Mouse (Mus musculus): ENCODE data around the gene Nhlh2. TPM values are rescaled to one million over a fixed set of nuclear protein-coding genes. Genes with fewer than 3 reads are reported as not detected.

The Nhlh2 gene
- polyA plus RNA-seq, 1 experiment = 9.3 TPM

DNA sequence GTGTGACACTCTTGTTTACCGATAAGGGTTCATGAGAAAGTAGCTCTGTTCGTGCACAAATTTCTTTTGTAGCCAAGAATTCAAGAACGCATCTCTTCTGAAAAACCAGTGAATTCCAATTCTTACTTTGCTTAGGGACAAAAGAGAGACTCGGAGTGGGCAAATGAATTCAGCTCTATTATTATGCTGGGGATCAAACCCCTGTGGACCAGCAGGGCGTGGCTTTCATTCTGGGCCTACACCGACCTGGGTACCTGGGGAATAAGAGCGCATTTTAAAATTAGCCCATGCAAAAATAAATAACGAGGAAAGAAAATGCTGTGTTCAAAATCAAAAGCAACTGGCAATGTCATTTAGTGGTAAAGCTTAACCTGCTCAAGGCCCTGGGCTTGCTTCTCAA lies 43.4 kb downstream of the Nhlh2 start:
- 63% methylated on average over 8 of the region's 8 CpGs for WGBS
- Histone ChIP-seq H3K4me3 (replicated peaks; ENCODE audit: insufficient read depth, low read depth, low read length) (no peak overlapping the region), H3K27me3 (ENCODE audit: control insufficient read depth, insufficient read depth, low read length) (no peaks in the 10 kb centered on the region; the same call in 1 of the 2 replicates), H3K27ac (ENCODE audit: insufficient read depth, low read length) (no peak overlapping the region), H3K4me1 (ENCODE audit: control insufficient read depth, insufficient read depth, low read length) (no peaks in the 10 kb centered on the region; the same call in 1 of the 2 replicates)
- DNase-seq = no peak
- TF ChIP-seq POLR2A (IDR thresholded peaks at IDR 0.05; ENCODE audit: borderline replicate concordance, insufficient read depth, low read length) (no peak), CTCF (IDR thresholded peaks at IDR 0.05; ENCODE audit: borderline replicate concordance, insufficient read depth, low read depth, low read length) (no peak)

DNA sequence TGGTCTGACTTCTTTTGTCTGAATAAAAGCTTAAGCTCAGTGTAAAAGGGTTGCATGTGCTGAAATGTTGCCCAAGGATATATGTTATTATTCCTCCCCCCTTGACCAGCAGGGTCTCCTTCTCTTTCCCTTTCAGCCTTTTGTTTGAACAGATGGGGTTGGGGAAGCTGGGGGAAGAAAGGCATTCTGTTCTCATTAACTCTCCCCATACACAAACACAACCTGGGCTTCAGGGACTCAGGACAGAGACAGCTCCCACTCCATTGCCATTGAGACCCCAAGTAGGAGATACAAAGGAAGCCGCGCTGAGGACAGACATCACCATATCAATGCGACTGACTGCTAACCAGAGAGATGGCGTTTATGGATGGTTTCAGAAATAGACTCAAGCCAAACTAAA lies 46.0 kb downstream of the Nhlh2 start:
- Histone ChIP-seq H3K4me3 (replicated peaks; ENCODE audit: insufficient read depth, low read depth, low read length) (no peak overlapping the region), H3K27ac (ENCODE audit: insufficient read depth, low read length) (no peak overlapping the region), H3K4me1 (ENCODE audit: control insufficient read depth, insufficient read depth, low read length) (no peaks in the 10 kb centered on the region), H3K27me3 (ENCODE audit: control insufficient read depth, insufficient read depth, low read length) (no peaks in the 10 kb centered on the region; the same call in 1 of the 2 replicates)
- TF ChIP-seq POLR2A (IDR thresholded peaks at IDR 0.05; ENCODE audit: borderline replicate concordance, insufficient read depth, low read length) = no peak
- no peak for DNase-seq
- WGBS = 78% methylated on average over 4 of the region's 4 CpGs

GRCm38 (mm10) chr3:102060065-102060464 lies 50.2 kb downstream of the Nhlh2 start:
- Histone ChIP-seq H3K27ac (ENCODE audit: insufficient read depth, low read length) (no peak overlapping the region), H3K4me3 (replicated peaks; ENCODE audit: insufficient read depth, low read depth, low read length) (no peak overlapping the region), H3K4me1 (ENCODE audit: control insufficient read depth, insufficient read depth, low read length) (no peaks in the 10 kb centered on the region), H3K27me3 (ENCODE audit: control insufficient read depth, insufficient read depth, low read length) (no peaks in the 10 kb centered on the region; the same call in 1 of the 2 replicates)
- 85% methylated on average over 6 of the region's 6 CpGs for WGBS
- TF ChIP-seq CTCF (IDR thresholded peaks at IDR 0.05; ENCODE audit: borderline replicate concordance, insufficient read depth, low read depth, low read length) = no peak
- no peak for TF ChIP-seq POLR2A (IDR thresholded peaks at IDR 0.05; ENCODE audit: borderline replicate concordance, insufficient read depth, low read length)
- DNase-seq = no peak

DNA sequence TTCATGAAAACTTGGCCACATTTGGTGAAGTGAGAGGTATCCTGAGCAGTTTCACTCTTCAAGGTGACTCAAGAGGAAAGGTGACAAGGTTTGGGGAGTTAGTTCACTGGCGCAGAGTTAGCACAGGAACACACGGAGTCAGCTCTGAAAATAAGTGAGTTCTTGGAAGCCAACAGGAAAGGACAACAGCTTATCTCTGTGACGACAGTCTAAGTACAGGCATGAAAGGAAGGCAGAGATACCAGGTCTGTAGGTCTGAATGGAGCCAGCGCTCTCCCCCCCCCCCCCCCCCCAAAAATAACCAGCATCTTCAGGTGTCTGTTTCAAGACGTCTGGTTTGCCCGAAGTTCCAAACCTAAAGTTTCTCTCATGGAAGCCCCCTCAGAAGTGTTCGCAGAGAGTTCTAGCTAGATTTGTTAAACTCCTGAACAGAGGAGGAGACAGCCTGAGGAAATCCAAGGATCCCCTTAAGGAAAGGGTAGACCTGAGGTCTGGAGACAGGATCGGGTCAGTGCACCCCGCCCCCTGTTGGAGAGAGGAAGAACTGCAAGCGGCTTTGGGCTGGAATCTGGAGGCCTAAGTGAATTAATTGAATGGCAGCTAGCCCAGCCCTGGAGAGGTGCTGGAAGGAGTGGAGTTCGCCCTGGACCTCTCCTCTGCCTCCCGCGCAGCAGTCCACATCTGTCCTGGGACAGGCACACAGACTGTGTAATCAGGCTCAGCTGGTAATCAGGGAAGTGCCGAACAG lies 52.2 kb downstream of the Nhlh2 start:
- 40% methylated on average over 14 of the region's 14 CpGs for WGBS

GRCm38 (mm10) chr3:102062671-102063010 lies 52.8 kb downstream of the Nhlh2 start:
- no peak for DNase-seq
- H3K27me3 ChIP-seq (ENCODE audit: control insufficient read depth, insufficient read depth, low read length) = no peaks in the 10 kb centered on the region
- H3K4me3 ChIP-seq (replicated peaks; ENCODE audit: insufficient read depth, low read depth, low read length) = no peak overlapping the region
- TF ChIP-seq CTCF (IDR thresholded peaks at IDR 0.05; ENCODE audit: borderline replicate concordance, insufficient read depth, low read depth, low read length) = no peak
- TF ChIP-seq POLR2A (IDR thresholded peaks at IDR 0.05; ENCODE audit: borderline replicate concordance, insufficient read depth, low read length) = no peak
- no peak overlapping the region for H3K27ac ChIP-seq (ENCODE audit: insufficient read depth, low read length)
- H3K4me1 ChIP-seq (ENCODE audit: control insufficient read depth, insufficient read depth, low read length) = no peaks in the 10 kb centered on the region
- WGBS = 18% methylated on average over 8 of the region's 8 CpGs

More for the DNA sequence above, 52.2 kb downstream of the Nhlh2 start:
- H3K4me3 ChIP-seq (replicated peaks; ENCODE audit: insufficient read depth, low read depth, low read length) = no peak overlapping the region
- peak; percentile 81 for TF ChIP-seq CTCF (IDR thresholded peaks at IDR 0.05; ENCODE audit: borderline replicate concordance, insufficient read depth, low read depth, low read length)
- no peak for TF ChIP-seq POLR2A (IDR thresholded peaks at IDR 0.05; ENCODE audit: borderline replicate concordance, insufficient read depth, low read length)
- H3K4me1 ChIP-seq (ENCODE audit: control insufficient read depth, insufficient read depth, low read length) = no peaks in the 10 kb centered on the region
- DNase-seq = peak; percentile 72 to 78
- H3K27ac ChIP-seq (ENCODE audit: insufficient read depth, low read length) = no peak overlapping the region
- H3K27me3 ChIP-seq (ENCODE audit: control insufficient read depth, insufficient read depth, low read length) = no peaks in the 10 kb centered on the region

DNA sequence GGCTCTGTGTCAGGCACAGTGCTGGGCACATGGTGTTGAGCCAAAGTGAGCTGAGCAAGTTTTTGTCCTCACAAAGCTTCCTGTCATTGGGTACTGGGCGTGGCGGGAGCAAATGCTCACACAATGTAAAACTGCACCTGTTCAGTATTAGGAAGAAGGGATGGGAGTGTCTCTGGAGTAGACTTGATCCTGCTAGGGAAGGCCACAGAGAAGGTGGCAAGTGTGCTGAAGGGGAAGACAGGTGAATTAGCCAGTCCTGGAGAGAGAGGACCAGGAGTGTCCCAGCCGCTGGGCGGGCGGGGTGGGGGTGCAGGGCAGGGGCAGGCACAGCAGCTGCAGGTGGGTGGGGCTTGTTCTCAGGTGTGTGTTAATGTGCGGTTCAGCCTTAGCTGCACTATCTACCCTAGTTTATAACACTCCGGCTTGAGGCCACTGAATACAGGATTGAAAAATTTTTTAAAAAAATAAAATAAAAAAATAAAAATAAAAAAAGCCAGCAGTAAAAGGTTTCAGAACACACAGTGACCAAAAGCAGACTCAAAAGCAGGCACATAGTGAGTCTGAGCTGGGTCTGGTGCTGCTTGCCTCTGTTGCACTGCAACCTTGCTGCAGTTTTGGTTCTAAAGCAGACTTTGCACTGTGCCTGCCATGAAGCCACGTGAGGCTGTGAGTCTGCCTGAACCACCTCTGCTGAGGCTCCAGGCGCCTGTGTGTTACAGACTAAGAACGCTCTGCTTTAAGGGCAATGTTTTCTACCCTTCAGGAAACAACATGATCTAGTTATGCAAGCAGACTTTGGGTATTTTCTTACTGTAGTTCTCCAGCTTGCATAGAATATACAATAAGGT lies 53.6 kb downstream of the Nhlh2 start:
- no peak overlapping the region for H3K4me3 ChIP-seq (replicated peaks; ENCODE audit: insufficient read depth, low read depth, low read length)
- H3K27ac ChIP-seq (ENCODE audit: insufficient read depth, low read length) = no peak overlapping the region
- 88% methylated on average over 10 of the region's 10 CpGs for WGBS
- no peaks in the 10 kb centered on the region for H3K27me3 ChIP-seq (ENCODE audit: control insufficient read depth, insufficient read depth, low read length)
- no peaks in the 10 kb centered on the region for H3K4me1 ChIP-seq (ENCODE audit: control insufficient read depth, insufficient read depth, low read length)
- TF ChIP-seq CTCF (IDR thresholded peaks at IDR 0.05; ENCODE audit: borderline replicate concordance, insufficient read depth, low read depth, low read length) (no peak), POLR2A (IDR thresholded peaks at IDR 0.05; ENCODE audit: borderline replicate concordance, insufficient read depth, low read length) (no peak)
- no peak for DNase-seq

DNA sequence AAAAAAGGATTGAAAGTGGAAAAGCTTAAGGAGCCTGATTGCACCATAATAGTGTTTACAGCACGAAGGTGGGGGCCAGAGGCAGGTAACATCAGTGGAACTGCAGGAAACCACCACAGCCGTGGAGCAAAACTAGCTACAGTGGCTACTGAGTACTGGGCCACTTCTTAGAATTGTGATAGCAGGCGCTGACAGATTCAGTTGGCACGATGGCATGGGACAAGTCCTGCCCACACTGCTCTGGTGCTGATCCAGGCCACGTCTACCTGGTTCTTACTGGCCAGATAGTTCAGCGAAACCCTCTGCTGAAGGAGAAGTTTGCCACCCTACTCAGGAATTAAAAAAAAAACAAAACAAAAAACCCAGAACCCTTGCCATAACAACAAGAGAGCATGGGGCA lies 54.7 kb downstream of the Nhlh2 start:
- Histone ChIP-seq H3K4me1 (ENCODE audit: control insufficient read depth, insufficient read depth, low read length) (no peaks in the 10 kb centered on the region), H3K27me3 (ENCODE audit: control insufficient read depth, insufficient read depth, low read length) (no peaks in the 10 kb centered on the region), H3K4me3 (replicated peaks; ENCODE audit: insufficient read depth, low read depth, low read length) (no peak overlapping the region), H3K27ac (ENCODE audit: insufficient read depth, low read length) (no peak overlapping the region)
- TF ChIP-seq POLR2A (IDR thresholded peaks at IDR 0.05; ENCODE audit: borderline replicate concordance, insufficient read depth, low read length) (no peak), CTCF (IDR thresholded peaks at IDR 0.05; ENCODE audit: borderline replicate concordance, insufficient read depth, low read depth, low read length) (no peak)
- WGBS = 89% methylated on average over 6 of the region's 6 CpGs
- DNase-seq = no peak

Other genes starting within 250 kb of the Nhlh2 start
- gene Mab21l3, start 161.1 kb upstream of the Nhlh2 start, polyA plus RNA-seq (2012; rRNA removed) = 0.06 and 0.16 TPM in 2 replicates
- gene Slc22a15, start 85.6 kb upstream of the Nhlh2 start, polyA plus RNA-seq (2012; rRNA removed) = 14.7 and 14.8 TPM in 2 replicates
- gene Casq2, start 76.3 kb downstream of the Nhlh2 start, polyA plus RNA-seq (2012; rRNA removed) = 49.1 and 50.4 TPM in 2 replicates
- 6.8 and 8.1 TPM in 2 replicates for gene Vangl1, start 194.6 kb downstream of the Nhlh2 start, polyA plus RNA-seq (2012; rRNA removed)

Measured in cerebellum, adult 2 months (tissue).